Mouse (Mus musculus): ENCODE data around the gene Ifrd1. TPM values are rescaled to one million over a fixed set of nuclear protein-coding genes. Genes with fewer than 3 reads are reported as not detected.

The Ifrd1 gene
- total RNA-seq, 1 experiment, result 116 TPM

- DNase-seq (ENCODE audit: low read depth, low spot score), result no peak
- TF ChIP-seq ZC3H11A (IDR thresholded peaks at IDR 0.05; ENCODE audit: borderline replicate concordance, low read depth, low read length), result no peak
- no peak for TF ChIP-seq HCFC1 (IDR thresholded peaks at IDR 0.05; ENCODE audit: borderline replicate concordance, insufficient read depth, low read length)
- TF ChIP-seq MAFK (IDR thresholded peaks at IDR 0.05; ENCODE audit: insufficient read depth, low read depth, low read length), result no peak
- TF ChIP-seq CHD2 (IDR thresholded peaks at IDR 0.05; ENCODE audit: low read depth, low read length), result no peak
- no peak for TF ChIP-seq ZNF384 (IDR thresholded peaks at IDR 0.05; ENCODE audit: low read depth, low read length)
- Histone ChIP-seq H3K27ac (ENCODE audit: insufficient read depth, low read depth, low read length, poor library complexity, severe bottlenecking) (no peak overlapping the region), H3K4me1 (ENCODE audit: control insufficient read depth in 2 of 2, insufficient read depth in 2 of 2, low read length in 2 of 2, poor library complexity in 1 of 2) (peaks cover 0 to under 1% of the 10 kb centered on the region in 2 experiments; a peak in 2 of 4 replicates), H3K9me3 (ENCODE audit: control insufficient read depth, insufficient read depth, low read depth, low read length) (no peaks in the 10 kb centered on the region), H3K4me3 (ENCODE audit: insufficient read depth in 1 of 2, low read depth in 1 of 2, low read length in 2 of 2, poor library complexity in 1 of 2, severe bottlenecking in 1 of 2) (no peak overlapping the region), H3K36me3 (ENCODE audit: control insufficient read depth, insufficient read depth, low read length, poor library complexity, severe bottlenecking) (peaks cover 36% of the 10 kb centered on the region), H3K9ac (ENCODE audit: insufficient read depth, low read depth, low read length, poor library complexity, severe bottlenecking) (no peak overlapping the region)
- in situ Hi-C loops (cut with MboI; ENCODE audit: low sequenced_read_pairs in 2 of 2, unreplicated experiment in 2 of 2), result no loop called here
Measured at GRCm38 (mm10) chr12:40214888-40215876, 33.1 kb downstream of the Ifrd1 start.

GRCm38 (mm10) chr12:40209049-40209448 lies 39.3 kb downstream of the Ifrd1 start:
- Histone ChIP-seq H3K4me1 (ENCODE audit: control insufficient read depth in 2 of 2, insufficient read depth in 2 of 2, low read length in 2 of 2, poor library complexity in 1 of 2) (no peaks in the 10 kb centered on the region), H3K9ac (ENCODE audit: insufficient read depth, low read depth, low read length, poor library complexity, severe bottlenecking) (no peak overlapping the region), H3K9me3 (ENCODE audit: control insufficient read depth, insufficient read depth, low read depth, low read length) (no peaks in the 10 kb centered on the region), H3K36me3 (ENCODE audit: control insufficient read depth, insufficient read depth, low read length, poor library complexity, severe bottlenecking) (peaks cover 43% of the 10 kb centered on the region), H3K27ac (ENCODE audit: insufficient read depth, low read depth, low read length, poor library complexity, severe bottlenecking) (no peak overlapping the region), H3K4me3 (ENCODE audit: insufficient read depth in 1 of 2, low read depth in 1 of 2, low read length in 2 of 2, poor library complexity in 1 of 2, severe bottlenecking in 1 of 2) (no peak overlapping the region)
- DNase-seq (ENCODE audit: low read depth, low spot score), result no peak
- no peak for TF ChIP-seq CHD2 (IDR thresholded peaks at IDR 0.05; ENCODE audit: low read depth, low read length)
- no peak for TF ChIP-seq HCFC1 (IDR thresholded peaks at IDR 0.05; ENCODE audit: borderline replicate concordance, insufficient read depth, low read length)
- no peak for TF ChIP-seq ZC3H11A (IDR thresholded peaks at IDR 0.05; ENCODE audit: borderline replicate concordance, low read depth, low read length)
- no peak for TF ChIP-seq MAFK (IDR thresholded peaks at IDR 0.05; ENCODE audit: insufficient read depth, low read depth, low read length)
- TF ChIP-seq ZNF384 (IDR thresholded peaks at IDR 0.05; ENCODE audit: low read depth, low read length), result no peak
- in situ Hi-C loops (cut with MboI; ENCODE audit: low sequenced_read_pairs in 2 of 2, unreplicated experiment in 2 of 2), result no loop called here

GRCm38 (mm10) chr12:40207909-40208308 lies 40.4 kb downstream of the Ifrd1 start:
- Histone ChIP-seq H3K9ac (ENCODE audit: insufficient read depth, low read depth, low read length, poor library complexity, severe bottlenecking) (no peak overlapping the region), H3K4me1 (ENCODE audit: control insufficient read depth in 2 of 2, insufficient read depth in 2 of 2, low read length in 2 of 2, poor library complexity in 1 of 2) (no peaks in the 10 kb centered on the region), H3K9me3 (ENCODE audit: control insufficient read depth, insufficient read depth, low read depth, low read length) (no peaks in the 10 kb centered on the region), H3K36me3 (ENCODE audit: control insufficient read depth, insufficient read depth, low read length, poor library complexity, severe bottlenecking) (peaks cover 36% of the 10 kb centered on the region), H3K4me3 (ENCODE audit: insufficient read depth in 1 of 2, low read depth in 1 of 2, low read length in 2 of 2, poor library complexity in 1 of 2, severe bottlenecking in 1 of 2) (no peak overlapping the region), H3K27ac (ENCODE audit: insufficient read depth, low read depth, low read length, poor library complexity, severe bottlenecking) (no peak overlapping the region)
- TF ChIP-seq CHD2 (IDR thresholded peaks at IDR 0.05; ENCODE audit: low read depth, low read length), result no peak
- TF ChIP-seq ZNF384 (IDR thresholded peaks at IDR 0.05; ENCODE audit: low read depth, low read length), result no peak
- no peak for TF ChIP-seq MAFK (IDR thresholded peaks at IDR 0.05; ENCODE audit: insufficient read depth, low read depth, low read length)
- no peak for TF ChIP-seq HCFC1 (IDR thresholded peaks at IDR 0.05; ENCODE audit: borderline replicate concordance, insufficient read depth, low read length)
- no peak for TF ChIP-seq ZC3H11A (IDR thresholded peaks at IDR 0.05; ENCODE audit: borderline replicate concordance, low read depth, low read length)
- in situ Hi-C loops (cut with MboI; ENCODE audit: low sequenced_read_pairs in 2 of 2, unreplicated experiment in 2 of 2), result no loop called here
- DNase-seq (ENCODE audit: low read depth, low spot score), result no peak

GRCm38 (mm10) chr12:40202161-40203035 lies 45.9 kb downstream of the Ifrd1 start:
- no peaks in the 10 kb centered on the region for H3K9me3 ChIP-seq (ENCODE audit: control insufficient read depth, insufficient read depth, low read depth, low read length)
- no peak for TF ChIP-seq ZC3H11A (IDR thresholded peaks at IDR 0.05; ENCODE audit: borderline replicate concordance, low read depth, low read length)
- no peak for TF ChIP-seq HCFC1 (IDR thresholded peaks at IDR 0.05; ENCODE audit: borderline replicate concordance, insufficient read depth, low read length)
- no peak for TF ChIP-seq ZNF384 (IDR thresholded peaks at IDR 0.05; ENCODE audit: low read depth, low read length)
- no peak overlapping the region for H3K4me3 ChIP-seq (ENCODE audit: insufficient read depth in 1 of 2, low read depth in 1 of 2, low read length in 2 of 2, poor library complexity in 1 of 2, severe bottlenecking in 1 of 2)
- DNase-seq (ENCODE audit: low read depth, low spot score), result no peak
- no peak overlapping the region for H3K9ac ChIP-seq (ENCODE audit: insufficient read depth, low read depth, low read length, poor library complexity, severe bottlenecking)
- H3K4me1 ChIP-seq (ENCODE audit: control insufficient read depth in 2 of 2, insufficient read depth in 2 of 2, low read length in 2 of 2, poor library complexity in 1 of 2), result no peaks in the 10 kb centered on the region
- in situ Hi-C loops (cut with MboI; ENCODE audit: low sequenced_read_pairs in 2 of 2, unreplicated experiment in 2 of 2), result no loop called here
- H3K27ac ChIP-seq (ENCODE audit: insufficient read depth, low read depth, low read length, poor library complexity, severe bottlenecking), result no peak overlapping the region
- peaks cover 23% of the 10 kb centered on the region for H3K36me3 ChIP-seq (ENCODE audit: control insufficient read depth, insufficient read depth, low read length, poor library complexity, severe bottlenecking)

Data from ES-E14 (cell line).